Mouse (Mus musculus) limb, embryonic 15.5 days (tissue): ENCODE data around the gene Tnfsf12. TPM values are rescaled to one million over a fixed set of nuclear protein-coding genes. Genes with fewer than 3 reads are reported as not detected.
A peak's percentile ranks its signal among the peaks of the same experiment; 100 is the strongest.
"Not testable (repeated sequence)": the region's sequence is repeated elsewhere in the genome, so short reads cannot be mapped to it uniquely, and the experiment has no call there.

ENCODE experiments used
- ATAC-seq: fragments of 200-750 bp; cut with Nextera tagmentation; 2 replicates; pipeline ENCODE4 v1.8.0; 2017; ENCODE audit warnings: low read depth, moderate TSS enrichment; ENCODE audit not compliant: insufficient number of reproducible peaks, low FRiP score, low TSS enrichment
- H3K27ac ChIP-seq: fragments of 300-500 bp; sonication (generic); 2 replicates; pipeline ENCODE4 v1.5.1; 2015; ENCODE audit warnings: moderate library complexity, mild to moderate bottlenecking, inconsistent platforms
- H3K27me3 ChIP-seq: fragments of 300-500 bp; sonication (generic); 2 replicates; pipeline ENCODE4 v1.6.1; 2015; ENCODE audit warnings: inconsistent platforms
- H3K36me3 ChIP-seq: fragments of 300-500 bp; sonication (generic); 2 replicates; pipeline ENCODE4 v1.6.1; 2015; ENCODE audit warnings: inconsistent platforms
- H3K4me1 ChIP-seq: fragments of 300-500 bp; sonication (generic); 2 replicates; pipeline ENCODE4 v1.6.1; 2015; ENCODE audit warnings: inconsistent platforms
- H3K4me2 ChIP-seq: fragments of 300-500 bp; sonication (generic); 2 replicates; pipeline ENCODE4 v1.6.1; 2015; ENCODE audit warnings: mild to moderate bottlenecking, inconsistent platforms
- H3K4me3 ChIP-seq: fragments of 300-500 bp; sonication (generic); 2 replicates; pipeline ENCODE4 v1.5.1; 2015; ENCODE audit warnings: mild to moderate bottlenecking, inconsistent platforms
- H3K9ac ChIP-seq: fragments of 300-500 bp; sonication (generic); 2 replicates; pipeline ENCODE4 v1.6.1; 2015; ENCODE audit warnings: inconsistent platforms
- H3K9me3 ChIP-seq: fragments of 300-500 bp; sonication (generic); 2 replicates; pipeline ENCODE4 v1.6.1; 2016; ENCODE audit warnings: inconsistent platforms
- WGBS: fragments of 180-500 bp; shearing (Covaris S2); methylation state at CpG from one replicate; pipeline ENCODE4 v1.1.7; 2015; 5-methylcytosine and 5-hydroxymethylcytosine counted together
- polyA plus RNA-seq: library from polyadenylated mRNA; unstranded; fragments of >200 nt; fragmentation: Nextera tagmentation; extraction: Ambion mirVana; gene quantifications from 2 replicates; pipeline ENCODE4 v1.2.1, GENCODE M21; 2015

Tnfsf12 gene
- polyA plus RNA-seq, 1 experiment from 2014 or later = 10.8 TPM

GRCm38 (mm10) chr11:69712954-69713672 is 17.5 kb upstream of the Tnfsf12 start:
- Histone ChIP-seq H3K27ac (no peak overlapping the region), H3K9me3 (no peaks in the 10 kb centered on the region), H3K4me3 (no peak overlapping the region), H3K9ac (no peak overlapping the region), H3K36me3 (no peaks in the 10 kb centered on the region), H3K4me2 (no peak overlapping the region), H3K27me3 (no peaks in the 10 kb centered on the region), H3K4me1 (peaks cover 9% of the 10 kb centered on the region)
- WGBS = 70% methylated on average over 20 of the region's 20 CpGs
- no peak for ATAC-seq

DNA sequence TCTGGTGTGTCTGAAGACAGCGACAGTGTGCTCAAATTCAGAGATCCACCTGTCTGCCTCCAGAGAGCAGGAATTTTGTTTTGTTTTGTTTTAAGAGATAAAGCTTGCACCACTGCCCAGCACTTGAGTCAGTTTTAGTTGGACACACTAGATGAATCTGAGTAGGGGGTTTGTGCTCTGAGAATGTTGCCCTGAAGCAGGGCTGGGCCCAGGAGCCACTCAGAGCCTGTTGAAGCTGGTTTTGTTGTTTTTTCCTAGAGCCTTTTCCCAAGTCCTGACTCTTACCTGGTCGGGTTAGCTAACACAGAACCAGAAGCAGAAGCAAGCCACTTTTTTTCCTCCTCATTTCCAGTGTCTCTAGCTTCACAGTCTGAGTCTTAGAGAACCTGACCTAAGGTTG is 15.4 kb upstream of the Tnfsf12 start:
- Histone ChIP-seq H3K36me3 (no peaks in the 10 kb centered on the region), H3K27me3 (no peaks in the 10 kb centered on the region), H3K27ac (no peak overlapping the region), H3K4me3 (no peak overlapping the region), H3K9ac (no peak overlapping the region), H3K4me2 (no peak overlapping the region), H3K9me3 (no peaks in the 10 kb centered on the region), H3K4me1 (peaks cover 9% of the 10 kb centered on the region)
- 73% methylated on average over 2 of the region's 2 CpGs for WGBS
- ATAC-seq = no peak

GRCm38 (mm10) chr11:69710470-69710869 is 14.8 kb upstream of the Tnfsf12 start:
- no peaks in the 10 kb centered on the region for H3K27me3 ChIP-seq
- no peak overlapping the region for H3K4me2 ChIP-seq
- H3K9ac ChIP-seq = no peak overlapping the region
- H3K9me3 ChIP-seq = no peaks in the 10 kb centered on the region
- WGBS = 65% methylated on average over 3 of the region's 3 CpGs
- no peak for ATAC-seq
- H3K4me3 ChIP-seq = no peak overlapping the region
- peaks cover 9% of the 10 kb centered on the region for H3K4me1 ChIP-seq
- no peaks in the 10 kb centered on the region for H3K36me3 ChIP-seq
- H3K27ac ChIP-seq = no peak overlapping the region

GRCm38 (mm10) chr11:69709554-69710446 is 14.2 kb upstream of the Tnfsf12 start:
- Histone ChIP-seq H3K4me2 (no peak overlapping the region), H3K27me3 (no peaks in the 10 kb centered on the region), H3K9ac (no peak overlapping the region), H3K27ac (peak overlapping the region; percentile 30; the same call in 1 of the 2 replicates), H3K36me3 (no peaks in the 10 kb centered on the region), H3K4me1 (peaks cover 7% of the 10 kb centered on the region), H3K4me3 (no peak overlapping the region), H3K9me3 (no peaks in the 10 kb centered on the region)
- 50% methylated on average over 11 of the region's 11 CpGs for WGBS
- ATAC-seq = no peak

GRCm38 (mm10) chr11:69708614-69709265 is 13.1 kb upstream of the Tnfsf12 start:
- Histone ChIP-seq H3K4me3 (no peak overlapping the region), H3K27ac (no peak overlapping the region), H3K4me1 (peaks cover 4% of the 10 kb centered on the region; the same call in 1 of the 2 replicates), H3K9ac (no peak overlapping the region), H3K27me3 (no peaks in the 10 kb centered on the region), H3K36me3 (no peaks in the 10 kb centered on the region), H3K4me2 (no peak overlapping the region), H3K9me3 (no peaks in the 10 kb centered on the region)
- no peak for ATAC-seq
- WGBS = 73% methylated on average over 3 of the region's 3 CpGs

- H3K4me3 ChIP-seq = no peak overlapping the region
- no peak for ATAC-seq
- peaks cover 4% of the 10 kb centered on the region; the same call in 1 of the 2 replicates for H3K4me1 ChIP-seq
- no peak overlapping the region for H3K4me2 ChIP-seq
- no peaks in the 10 kb centered on the region for H3K36me3 ChIP-seq
- no peak overlapping the region for H3K27ac ChIP-seq
- H3K27me3 ChIP-seq = no peaks in the 10 kb centered on the region
- no peaks in the 10 kb centered on the region for H3K9me3 ChIP-seq
- H3K9ac ChIP-seq = no peak overlapping the region
- WGBS = 84% methylated on average over 4 of the region's 4 CpGs
Observed at GRCm38 (mm10) chr11:69707873-69708381, 12.3 kb upstream of the Tnfsf12 start.

DNA sequence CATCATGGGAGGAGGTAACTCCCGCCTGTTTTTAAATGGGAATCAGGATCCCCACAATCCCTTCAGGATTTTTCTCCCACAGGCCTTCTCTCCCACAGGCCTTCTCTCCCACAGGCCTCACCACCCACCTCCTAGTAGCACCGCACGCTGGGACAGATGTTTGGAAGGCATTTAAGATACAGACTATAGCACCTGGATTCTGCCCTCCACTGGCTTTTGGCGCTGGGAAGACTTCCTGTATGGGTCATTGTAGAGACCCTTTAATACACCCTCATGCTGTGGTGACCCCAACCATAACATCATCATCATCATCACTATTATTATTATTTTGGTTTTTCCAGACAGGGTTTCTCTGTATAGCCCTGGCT is 11.8 kb upstream of the Tnfsf12 start:
- no peak overlapping the region for H3K27ac ChIP-seq
- H3K36me3 ChIP-seq = no peaks in the 10 kb centered on the region
- 84% methylated on average over 4 of the region's 4 CpGs for WGBS
- H3K4me3 ChIP-seq = no peak overlapping the region
- no peak overlapping the region for H3K9ac ChIP-seq
- H3K4me1 ChIP-seq = peaks cover 4% of the 10 kb centered on the region; the same call in 1 of the 2 replicates
- no peak for ATAC-seq
- no peaks in the 10 kb centered on the region for H3K9me3 ChIP-seq
- no peak overlapping the region for H3K4me2 ChIP-seq
- H3K27me3 ChIP-seq = no peaks in the 10 kb centered on the region

DNA sequence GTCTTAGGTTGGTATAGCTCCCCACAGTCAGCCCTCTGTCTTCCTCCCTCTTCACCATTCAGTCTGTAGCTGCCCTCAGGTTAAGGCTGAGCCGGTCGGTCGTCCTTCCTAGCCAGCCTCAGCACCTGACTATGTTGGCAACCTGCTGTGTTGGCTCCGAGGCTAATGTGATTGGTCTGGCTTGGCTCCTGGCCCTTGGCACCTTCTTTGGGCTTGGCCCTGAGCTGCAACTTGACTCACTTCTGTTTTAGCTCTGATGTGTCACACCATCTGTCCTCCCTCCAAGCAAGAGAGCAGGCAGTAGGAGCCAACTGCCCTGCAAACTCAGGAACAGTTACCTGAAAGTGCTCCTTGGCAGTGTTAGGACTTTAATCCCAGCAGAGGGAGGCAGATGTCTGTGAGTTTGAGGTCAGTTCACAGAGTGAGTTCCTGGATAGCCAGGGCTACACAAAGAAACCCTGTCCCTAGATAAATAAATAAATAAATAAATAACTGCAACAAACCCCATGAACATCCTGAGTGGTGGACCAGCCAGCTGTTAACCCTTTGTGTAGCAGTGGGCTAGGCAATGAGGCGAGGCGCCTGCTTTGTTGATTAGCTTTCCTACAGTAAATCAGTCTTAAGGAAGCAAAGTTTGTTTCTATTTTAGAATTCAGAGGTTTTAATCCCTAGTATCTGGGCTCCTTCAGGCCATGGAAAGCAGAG is 11.3 kb upstream of the Tnfsf12 start:
- no peaks in the 10 kb centered on the region for H3K36me3 ChIP-seq
- H3K9ac ChIP-seq = no peak overlapping the region
- H3K4me1 ChIP-seq = peaks cover 4% of the 10 kb centered on the region; the same call in 1 of the 2 replicates
- no peak overlapping the region for H3K4me2 ChIP-seq
- no peak for ATAC-seq
- 43% methylated on average over 6 of the region's 6 CpGs for WGBS
- no peak overlapping the region for H3K27ac ChIP-seq
- no peaks in the 10 kb centered on the region for H3K27me3 ChIP-seq
- no peaks in the 10 kb centered on the region for H3K9me3 ChIP-seq
- H3K4me3 ChIP-seq = no peak overlapping the region

- 28% methylated on average over 2 of the region's 2 CpGs for WGBS
- no peaks in the 10 kb centered on the region for H3K36me3 ChIP-seq
- peaks cover 3% of the 10 kb centered on the region; the same call in 1 of the 2 replicates for H3K4me1 ChIP-seq
- no peaks in the 10 kb centered on the region for H3K9me3 ChIP-seq
- no peaks in the 10 kb centered on the region for H3K27me3 ChIP-seq
- no peak for ATAC-seq
- H3K4me3 ChIP-seq = no peak overlapping the region
- H3K4me2 ChIP-seq = no peak overlapping the region
- no peak overlapping the region for H3K9ac ChIP-seq
- H3K27ac ChIP-seq = no peak overlapping the region
Observed at GRCm38 (mm10) chr11:69704613-69705010, 9.0 kb upstream of the Tnfsf12 start.

GRCm38 (mm10) chr11:69703814-69704612 is 8.4 kb upstream of the Tnfsf12 start:
- Histone ChIP-seq H3K4me1 (no peaks in the 10 kb centered on the region), H3K27me3 (no peaks in the 10 kb centered on the region), H3K9me3 (no peaks in the 10 kb centered on the region), H3K36me3 (no peaks in the 10 kb centered on the region), H3K4me2 (no peak overlapping the region), H3K27ac (no peak overlapping the region), H3K4me3 (no peak overlapping the region), H3K9ac (no peak overlapping the region)
- 70% methylated on average over 8 of the region's 8 CpGs for WGBS
- ATAC-seq = no peak

- WGBS = 72% methylated on average over 3 of the region's 3 CpGs
- not testable (repeated sequence) for H3K4me2 ChIP-seq, ATAC-seq
Observed at GRCm38 (mm10) chr11:69703381-69703780, 7.7 kb upstream of the Tnfsf12 start.

More at GRCm38 (mm10) chr11:69703381-69703780, 7.7 kb upstream of the Tnfsf12 start:
- H3K9me3 ChIP-seq, H3K4me1 ChIP-seq, H3K27ac ChIP-seq, H3K36me3 ChIP-seq, H3K27me3 ChIP-seq, H3K9ac ChIP-seq, H3K4me3 ChIP-seq: not testable (repeated sequence)
